Comparison of ENCODE assay signal across 8 mouse cellular contexts in the genomic region with DNA sequence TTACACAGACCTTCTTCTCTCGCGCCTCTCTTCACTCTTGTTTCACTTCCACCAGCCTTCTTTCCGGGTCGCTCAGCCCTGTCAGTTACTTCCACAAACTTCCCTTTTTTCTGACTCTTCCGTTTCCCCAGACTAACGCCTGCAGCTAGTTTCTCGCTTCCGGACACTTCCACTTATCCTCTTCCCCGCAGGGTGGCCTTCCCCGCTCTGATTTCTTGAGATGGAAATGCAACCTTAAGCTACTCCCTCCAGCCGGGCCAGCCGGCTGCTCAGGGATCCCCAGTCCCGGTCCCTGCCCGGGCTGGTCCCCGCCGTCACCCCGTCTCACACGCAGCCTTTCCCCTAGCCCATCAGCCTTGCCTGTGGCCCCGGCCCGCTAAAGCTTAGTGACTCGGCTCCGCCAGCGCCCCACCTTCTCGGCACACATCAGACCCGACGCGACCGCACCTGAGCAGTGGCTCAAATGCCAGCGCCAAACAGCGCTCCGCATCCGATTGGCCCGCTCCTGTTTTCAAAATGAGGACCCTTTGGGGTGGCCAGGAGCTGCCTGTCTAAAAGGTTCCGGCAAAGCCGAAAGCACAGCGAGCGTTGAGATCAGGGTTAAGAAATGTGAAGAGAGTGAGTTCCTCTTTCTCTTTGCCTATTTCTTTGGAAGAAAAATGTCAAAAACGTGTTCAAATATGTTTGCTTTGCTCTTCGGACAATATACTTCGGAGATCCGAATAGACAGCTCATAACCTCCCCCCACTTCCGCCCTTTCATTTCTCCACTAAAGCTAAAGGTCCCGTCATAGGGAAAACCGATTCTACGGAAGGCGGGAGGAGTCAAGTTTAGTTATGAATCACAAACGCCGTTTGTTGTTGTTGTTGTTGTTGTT. TPM values are rescaled to one million over a fixed set of nuclear protein-coding genes. Genes with fewer than 3 reads are reported as not detected.
DNase-seq lines count a peak whose midpoint lies in the region; ATAC-seq and TF ChIP-seq lines count a peak whose summit lies in the region.

A gene (minus strand): TSS at position 417 of the 877 bp plus-strand sequence.

- peak within 1 kb of the TSS; percentile 95 for H3K4me2 ChIP-seq in hindbrain, embryonic 13.5 days

- H3K27me3 ChIP-seq in Patski = no peaks in the 10 kb centered on the region
- H3K27me3 ChIP-seq in hindbrain, embryonic 13.5 days = no peaks in the 10 kb centered on the region

- no peaks in the 10 kb centered on the region for H3K36me3 ChIP-seq in hindbrain, embryonic 13.5 days

- WGBS in hindbrain, embryonic 13.5 days = under 1% methylated on average over 48 of the region's 48 CpGs

- H3K9me3 ChIP-seq in hindbrain, embryonic 13.5 days = no peaks in the 10 kb centered on the region

- TF ChIP-seq CTCF in Patski (IDR thresholded peaks at IDR 0.05) = no peak

- H3K4me1 ChIP-seq in hindbrain, embryonic 13.5 days (replicated peaks) = peaks cover 21% of the 10 kb centered on the region

- DNase-seq in Patski (ENCODE audit: low read depth, low spot score) = peak; percentile 86
- DNase-seq in cerebellum, postnatal 14 days = peak; percentile 95
- DNase-seq in frontal cortex, postnatal 14 days (ENCODE audit: low spot score in 2 of 2) = peak; percentile 85
- DNase-seq in layer of hippocampus, postnatal 25 days (ENCODE audit: extremely low spot score in 1 of 2, low spot score in 1 of 2) = peak; percentile 76 to 92
- peak; percentile 93 for DNase-seq in lung, postnatal 25 days (ENCODE audit: low spot score)
- peak; percentile 98 for DNase-seq in retina, embryonic 14.5 days (ENCODE audit: low spot score)
- DNase-seq in thymus, postnatal 4 days = peak; percentile 92

- CTCF ChIA-PET in Patski (lab: Charles Lee) = interaction anchor here (0.9 to 1.4 kb wide), 2 partner anchors 9 kb away, joined by 3 to 4 read pairs; no protein-coding TSS in a partner anchor

- POLR2A ChIA-PET in Patski (lab: Charles Lee) = interaction anchor here (0.6 to 1.1 kb wide), 3 partner anchors 9 to 20 kb away, joined by 3 to 10 read pairs (median 3); a partner anchor contains a TSS

- peak within 1 kb of the TSS; percentile 82 for H3K27ac ChIP-seq in hindbrain, embryonic 13.5 days

- in situ Hi-C loops in Patski (cut with MboI; ENCODE audit: low pct_unique_long_range_greater_than_20kb) = no loop called here

- ATAC-seq in Patski = peak; percentile 86
- peak; percentile 96 for ATAC-seq in hindbrain, embryonic 13.5 days (ENCODE audit: low FRiP score)

- peak within 1 kb of the TSS; percentile 74 for H3K9ac ChIP-seq in hindbrain, embryonic 13.5 days

- peak within 1 kb of the TSS; percentile 69 for H3K4me3 ChIP-seq in hindbrain, embryonic 13.5 days

RNA-seq across cellular contexts. Expression of the gene that starts here (rescaled TPM):
- 30.1 TPM for polyA plus RNA-seq in Patski (2021)
- 11.7 and 12.1 TPM in 2 replicates for polyA plus RNA-seq in hindbrain, embryonic 13.5 days (2015; fragmentation: Nextera tagmentation; extraction: Ambion mirVana)
- 1 to 10 TPM; 2.0 to 2.4 TPM for total RNA-seq in layer of hippocampus, postnatal 25 days (2021)

Comparison
In these comparisons a context has a peak if more than half of its experiments do, and no peak if none do; other contexts are left out.
1. Peak in every context shown above with its lines: DNase-seq, ATAC-seq, H3K4me3 ChIP-seq and H3K27ac ChIP-seq.